Mouse (Mus musculus): ENCODE measurements around the gene Pde10a. TPM values are rescaled to one million over a fixed set of nuclear protein-coding genes. Genes with fewer than 3 reads are reported as not detected.
A peak's percentile ranks its signal among the peaks of the same experiment; 100 is the strongest.

Gene Pde10a
- polyA plus RNA-seq, 1 experiment from 2014 or later = 0.88 TPM

GRCm38 (mm10) chr17:8871997-8872593, 346.9 kb downstream of the Pde10a start:
- H3K4me3 ChIP-seq (ENCODE audit: low read length) = peak overlapping the region; percentile 1; the same call in 1 of the 2 replicates
- no peaks in the 10 kb centered on the region for H3K27me3 ChIP-seq (ENCODE audit: control insufficient read depth, insufficient read depth, low read depth, low read length)
- no peaks in the 10 kb centered on the region for H3K9me3 ChIP-seq (ENCODE audit: control insufficient read depth, low read length)
- H3K27ac ChIP-seq (ENCODE audit: low read length) = no peak overlapping the region
- H3K4me2 ChIP-seq (ENCODE audit: low read depth, low read length) = peak overlapping the region; percentile 30
- WGBS = 10% methylated on average over 12 of the region's 12 CpGs
- ATAC-seq (ENCODE audit: low read depth) = peak; percentile 79
- H3K36me3 ChIP-seq (ENCODE audit: control insufficient read depth, insufficient read depth, low read length) = no peaks in the 10 kb centered on the region
- H3K9ac ChIP-seq (ENCODE audit: low read length) = peak overlapping the region; percentile 17; the same call in 1 of the 2 replicates
- H3K4me1 ChIP-seq (replicated peaks; ENCODE audit: control insufficient read depth, insufficient read depth, low read length) = peaks cover 10% of the 10 kb centered on the region

GRCm38 (mm10) chr17:8872611-8873010, 347.4 kb downstream of the Pde10a start:
- no peak overlapping the region for H3K9ac ChIP-seq (ENCODE audit: low read length)
- peaks cover 10% of the 10 kb centered on the region for H3K4me1 ChIP-seq (replicated peaks; ENCODE audit: control insufficient read depth, insufficient read depth, low read length)
- no peaks in the 10 kb centered on the region for H3K36me3 ChIP-seq (ENCODE audit: control insufficient read depth, insufficient read depth, low read length)
- no peak overlapping the region for H3K4me3 ChIP-seq (ENCODE audit: low read length)
- H3K9me3 ChIP-seq (ENCODE audit: control insufficient read depth, low read length) = no peaks in the 10 kb centered on the region
- H3K27ac ChIP-seq (ENCODE audit: low read length) = no peak overlapping the region
- peak overlapping the region; percentile 30; the same call in 1 of the 2 replicates for H3K4me2 ChIP-seq (ENCODE audit: low read depth, low read length)
- H3K27me3 ChIP-seq (ENCODE audit: control insufficient read depth, insufficient read depth, low read depth, low read length) = no peaks in the 10 kb centered on the region
- WGBS = 34% methylated on average over 8 of the region's 8 CpGs
- no peak for ATAC-seq (ENCODE audit: low read depth)

- no peaks in the 10 kb centered on the region for H3K27me3 ChIP-seq (ENCODE audit: control insufficient read depth, insufficient read depth, low read depth, low read length)
- H3K36me3 ChIP-seq (ENCODE audit: control insufficient read depth, insufficient read depth, low read length) = no peaks in the 10 kb centered on the region
- no peak for ATAC-seq (ENCODE audit: low read depth)
- WGBS = 73% methylated on average over 1 of the region's 1 CpGs
- no peak overlapping the region for H3K27ac ChIP-seq (ENCODE audit: low read length)
- H3K9me3 ChIP-seq (ENCODE audit: control insufficient read depth, low read length) = no peaks in the 10 kb centered on the region
- no peaks in the 10 kb centered on the region for H3K4me1 ChIP-seq (replicated peaks; ENCODE audit: control insufficient read depth, insufficient read depth, low read length)
- H3K4me3 ChIP-seq (ENCODE audit: low read length) = no peak overlapping the region
- no peak overlapping the region for H3K4me2 ChIP-seq (ENCODE audit: low read depth, low read length)
- no peak overlapping the region for H3K9ac ChIP-seq (ENCODE audit: low read length)
These were observed 352.9 kb downstream of the Pde10a start for GRCm38 (mm10) chr17:8878056-8878455.

GRCm38 (mm10) chr17:8881711-8882110, 356.5 kb downstream of the Pde10a start:
- Histone ChIP-seq H3K27ac (ENCODE audit: low read length) (no peak overlapping the region), H3K4me3 (ENCODE audit: low read length) (no peak overlapping the region), H3K36me3 (ENCODE audit: control insufficient read depth, insufficient read depth, low read length) (no peaks in the 10 kb centered on the region), H3K27me3 (ENCODE audit: control insufficient read depth, insufficient read depth, low read depth, low read length) (no peaks in the 10 kb centered on the region), H3K4me1 (replicated peaks; ENCODE audit: control insufficient read depth, insufficient read depth, low read length) (no peaks in the 10 kb centered on the region), H3K4me2 (ENCODE audit: low read depth, low read length) (no peak overlapping the region), H3K9ac (ENCODE audit: low read length) (no peak overlapping the region), H3K9me3 (ENCODE audit: control insufficient read depth, low read length) (no peaks in the 10 kb centered on the region)
- ATAC-seq (ENCODE audit: low read depth) = no peak
- WGBS = 85% methylated on average over 6 of the region's 6 CpGs

- H3K4me1 ChIP-seq (replicated peaks; ENCODE audit: control insufficient read depth, insufficient read depth, low read length) = no peaks in the 10 kb centered on the region
- WGBS = 82% methylated on average over 5 of the region's 5 CpGs
- no peaks in the 10 kb centered on the region for H3K9me3 ChIP-seq (ENCODE audit: control insufficient read depth, low read length)
- H3K27ac ChIP-seq (ENCODE audit: low read length) = no peak overlapping the region
- no peak for ATAC-seq (ENCODE audit: low read depth)
- H3K36me3 ChIP-seq (ENCODE audit: control insufficient read depth, insufficient read depth, low read length) = no peaks in the 10 kb centered on the region
- H3K9ac ChIP-seq (ENCODE audit: low read length) = no peak overlapping the region
- H3K4me3 ChIP-seq (ENCODE audit: low read length) = no peak overlapping the region
- H3K4me2 ChIP-seq (ENCODE audit: low read depth, low read length) = no peak overlapping the region
- H3K27me3 ChIP-seq (ENCODE audit: control insufficient read depth, insufficient read depth, low read depth, low read length) = no peaks in the 10 kb centered on the region
These were observed 359.5 kb downstream of the Pde10a start for GRCm38 (mm10) chr17:8884691-8885090.

GRCm38 (mm10) chr17:8885830-8886229, 360.7 kb downstream of the Pde10a start:
- Histone ChIP-seq H3K9me3 (ENCODE audit: control insufficient read depth, low read length) (no peaks in the 10 kb centered on the region), H3K4me1 (replicated peaks; ENCODE audit: control insufficient read depth, insufficient read depth, low read length) (no peaks in the 10 kb centered on the region), H3K27ac (ENCODE audit: low read length) (no peak overlapping the region), H3K9ac (ENCODE audit: low read length) (no peak overlapping the region), H3K4me3 (ENCODE audit: low read length) (no peak overlapping the region), H3K36me3 (ENCODE audit: control insufficient read depth, insufficient read depth, low read length) (no peaks in the 10 kb centered on the region), H3K4me2 (ENCODE audit: low read depth, low read length) (no peak overlapping the region), H3K27me3 (ENCODE audit: control insufficient read depth, insufficient read depth, low read depth, low read length) (no peaks in the 10 kb centered on the region)
- ATAC-seq (ENCODE audit: low read depth) = no peak
- 89% methylated on average over 6 of the region's 6 CpGs for WGBS

GRCm38 (mm10) chr17:8888105-8888504, 362.9 kb downstream of the Pde10a start:
- Histone ChIP-seq H3K4me3 (ENCODE audit: low read length) (no peak overlapping the region), H3K4me2 (ENCODE audit: low read depth, low read length) (no peak overlapping the region), H3K4me1 (replicated peaks; ENCODE audit: control insufficient read depth, insufficient read depth, low read length) (no peaks in the 10 kb centered on the region), H3K9me3 (ENCODE audit: control insufficient read depth, low read length) (no peaks in the 10 kb centered on the region), H3K36me3 (ENCODE audit: control insufficient read depth, insufficient read depth, low read length) (no peaks in the 10 kb centered on the region), H3K9ac (ENCODE audit: low read length) (no peak overlapping the region), H3K27ac (ENCODE audit: low read length) (no peak overlapping the region), H3K27me3 (ENCODE audit: control insufficient read depth, insufficient read depth, low read depth, low read length) (no peaks in the 10 kb centered on the region)
- 51% methylated on average over 9 of the region's 9 CpGs for WGBS
- no peak for ATAC-seq (ENCODE audit: low read depth)

GRCm38 (mm10) chr17:8888639-8889038, 363.5 kb downstream of the Pde10a start:
- WGBS = 86% methylated on average over 5 of the region's 5 CpGs
- ATAC-seq (ENCODE audit: low read depth) = no peak
- Histone ChIP-seq H3K36me3 (ENCODE audit: control insufficient read depth, insufficient read depth, low read length) (no peaks in the 10 kb centered on the region), H3K9ac (ENCODE audit: low read length) (no peak overlapping the region), H3K9me3 (ENCODE audit: control insufficient read depth, low read length) (no peaks in the 10 kb centered on the region), H3K4me1 (replicated peaks; ENCODE audit: control insufficient read depth, insufficient read depth, low read length) (no peaks in the 10 kb centered on the region; the same call in 1 of the 2 replicates), H3K4me3 (ENCODE audit: low read length) (no peak overlapping the region), H3K4me2 (ENCODE audit: low read depth, low read length) (no peak overlapping the region), H3K27ac (ENCODE audit: low read length) (no peak overlapping the region), H3K27me3 (ENCODE audit: control insufficient read depth, insufficient read depth, low read depth, low read length) (no peaks in the 10 kb centered on the region)

GRCm38 (mm10) chr17:8892193-8892985, 367.2 kb downstream of the Pde10a start:
- Histone ChIP-seq H3K4me2 (ENCODE audit: low read depth, low read length) (no peak overlapping the region), H3K27ac (ENCODE audit: low read length) (no peak overlapping the region), H3K4me3 (ENCODE audit: low read length) (no peak overlapping the region), H3K4me1 (replicated peaks; ENCODE audit: control insufficient read depth, insufficient read depth, low read length) (peaks cover 11% of the 10 kb centered on the region), H3K9ac (ENCODE audit: low read length) (no peak overlapping the region), H3K9me3 (ENCODE audit: control insufficient read depth, low read length) (no peaks in the 10 kb centered on the region), H3K36me3 (ENCODE audit: control insufficient read depth, insufficient read depth, low read length) (no peaks in the 10 kb centered on the region), H3K27me3 (ENCODE audit: control insufficient read depth, insufficient read depth, low read depth, low read length) (no peaks in the 10 kb centered on the region)
- ATAC-seq (ENCODE audit: low read depth) = no peak
- 66% methylated on average over 13 of the region's 13 CpGs for WGBS

Data from lung, embryonic 16.5 days (tissue).